Mouse (Mus musculus): ENCODE results near the gene Gm11492.

The Gm11492 gene

DNA sequence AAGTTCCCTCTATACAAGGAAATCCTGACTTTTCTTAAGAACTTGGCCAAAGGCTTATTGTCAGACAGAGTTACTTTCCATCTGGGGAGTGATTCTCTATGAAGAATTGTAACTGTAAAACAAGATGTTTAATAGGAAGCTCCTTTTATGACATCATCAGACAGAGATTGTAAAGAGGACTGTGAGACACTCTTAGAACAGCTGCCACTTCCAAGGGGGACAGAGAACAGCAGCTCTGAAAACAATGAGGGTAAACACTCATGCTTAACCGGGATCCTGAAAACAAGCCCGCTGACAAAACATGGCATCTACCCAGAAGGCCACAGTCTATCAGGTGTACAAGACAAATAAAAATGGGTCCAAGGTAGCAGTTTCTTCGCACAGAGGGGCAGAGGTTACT is at the start of gene Gm11492:
Gene Gm11492 (plus strand): TSS at position 153 of the 400 bp plus-strand sequence.
- in situ Hi-C loops (cut with MboI, MseI) = no loop called here

DNA sequence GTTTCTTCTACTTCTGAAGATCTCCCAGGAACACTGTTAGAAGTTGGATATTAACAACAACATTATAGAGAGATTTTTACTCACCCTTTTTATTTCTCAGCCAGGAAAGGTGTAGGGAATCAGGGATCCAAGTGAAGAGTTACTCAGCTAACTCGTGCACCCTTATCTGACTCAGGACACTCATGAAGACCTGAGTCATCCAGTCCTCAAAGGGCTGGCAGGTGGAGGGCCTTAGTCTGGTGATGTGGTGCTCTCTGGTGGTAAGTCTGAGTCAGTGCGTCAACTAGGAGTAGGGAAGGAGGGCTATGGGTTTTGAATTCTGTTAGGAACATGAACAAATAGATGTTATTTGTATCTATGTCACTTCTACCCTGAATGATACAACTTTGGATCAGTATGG is 47.2 kb upstream of the Gm11492 start:
- in situ Hi-C loops (cut with MboI, MseI) = no loop called here

DNA sequence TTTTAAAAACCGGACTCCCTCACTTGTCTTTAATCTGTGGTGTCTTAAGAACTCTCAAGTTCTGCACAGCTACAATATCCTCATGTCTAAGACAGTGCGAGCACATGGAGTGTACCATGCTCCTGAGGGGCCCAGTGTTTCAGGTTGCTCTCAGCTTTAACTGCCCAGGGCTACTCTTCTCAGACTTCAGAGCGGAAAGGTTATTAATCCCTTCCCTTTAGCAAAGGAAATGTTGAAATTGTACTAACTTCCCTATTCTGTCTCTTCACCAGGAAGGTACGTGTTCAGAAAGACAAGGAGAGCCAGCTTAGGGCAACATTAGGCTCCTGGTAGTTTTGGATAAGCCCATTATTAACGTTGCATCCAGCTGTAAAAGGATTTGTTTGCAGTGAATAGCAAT is 43.0 kb upstream of the Gm11492 start:
- in situ Hi-C loops (cut with MboI, MseI) = loop anchor here (10.0 kb wide), 1 partner anchor 89 kb away; no protein-coding TSS in a partner anchor

DNA sequence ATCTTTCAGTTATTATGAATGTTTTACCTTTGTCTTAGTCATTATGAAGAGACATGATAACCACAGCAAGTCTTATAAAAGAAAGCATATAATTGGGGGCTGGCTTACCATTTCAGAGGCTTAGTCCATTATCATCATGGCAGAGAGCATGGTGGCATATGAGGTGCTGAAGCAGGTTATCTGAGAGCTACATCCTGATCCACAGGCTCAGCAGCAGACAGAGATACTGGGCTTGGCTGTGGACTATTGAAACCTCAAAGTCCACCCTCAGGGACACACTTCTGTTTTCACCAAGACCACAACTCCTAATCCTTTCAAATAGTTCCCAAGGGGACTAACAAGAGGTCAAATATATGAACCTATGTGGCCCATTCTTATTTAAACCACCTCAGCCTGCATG is 42.5 kb upstream of the Gm11492 start:
- in situ Hi-C loops (cut with MboI, MseI) = loop anchor here (10.0 kb wide), 1 partner anchor 89 kb away; no protein-coding TSS in a partner anchor

DNA sequence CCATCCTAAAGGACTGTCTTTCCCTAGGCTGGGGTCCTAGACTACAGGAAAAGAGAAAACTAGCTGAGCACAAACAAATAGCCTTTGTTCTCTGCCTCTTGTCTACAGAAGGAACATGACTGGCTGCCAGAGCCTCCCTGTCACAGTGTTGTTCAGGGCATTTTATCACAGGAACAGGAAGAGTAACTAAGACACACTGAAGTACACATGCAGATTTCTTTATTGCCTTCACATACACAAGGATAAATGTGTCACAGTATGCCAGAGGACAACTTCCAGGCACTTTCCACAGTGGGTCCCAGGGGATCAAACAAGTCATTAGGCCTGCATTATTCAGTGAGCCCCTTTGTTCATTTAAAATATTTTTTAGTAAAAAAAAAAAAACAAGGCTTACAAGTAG is 41.7 kb upstream of the Gm11492 start:
- in situ Hi-C loops (cut with MboI, MseI) = loop anchor here (10.0 kb wide), 1 partner anchor 90 kb away; no protein-coding TSS in a partner anchor

DNA sequence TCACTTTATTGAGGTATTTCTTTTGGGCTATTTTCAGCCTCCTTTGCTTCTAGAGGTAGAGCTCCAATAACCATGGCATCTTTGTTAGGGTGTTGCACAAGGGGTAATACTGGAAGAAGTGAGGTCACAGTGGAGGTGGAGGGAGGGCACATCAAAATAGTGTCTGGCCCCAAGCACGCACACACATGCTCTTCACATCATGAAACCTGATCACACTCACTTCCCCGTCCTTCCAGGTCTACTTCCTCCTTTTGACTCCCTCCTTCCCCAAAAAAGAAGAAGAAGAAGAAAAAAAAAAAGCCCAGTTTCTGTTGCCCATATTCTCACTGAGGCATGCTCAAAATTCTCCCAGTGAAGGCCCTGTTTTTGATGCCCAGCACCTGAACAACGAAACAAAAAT is 39.1 kb upstream of the Gm11492 start:
- in situ Hi-C loops (cut with MboI, MseI) = loop anchor here (10.0 kb wide), 1 partner anchor 93 kb away; no protein-coding TSS in a partner anchor

DNA sequence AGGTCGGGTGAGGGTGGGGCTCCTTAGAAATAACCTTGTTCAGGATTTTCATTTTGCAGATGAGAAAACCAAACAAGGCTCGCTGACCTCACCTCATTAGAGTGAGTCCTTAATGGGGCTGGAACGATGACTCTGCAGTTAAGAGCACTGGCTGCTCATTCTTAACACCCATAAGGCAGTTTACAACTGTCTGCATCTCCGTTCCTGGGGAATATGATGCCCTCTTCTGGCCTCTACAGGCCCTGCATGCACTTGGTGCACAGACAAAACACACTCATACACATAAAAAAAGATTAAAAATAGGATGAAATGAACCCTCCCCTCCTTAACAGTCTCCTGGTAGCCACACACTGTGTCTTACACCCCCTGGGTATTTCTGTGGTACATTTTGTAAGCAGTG is 38.5 kb upstream of the Gm11492 start:
- in situ Hi-C loops (cut with MboI, MseI) = loop anchor here (10.0 kb wide), 1 partner anchor 93 kb away; no protein-coding TSS in a partner anchor

DNA sequence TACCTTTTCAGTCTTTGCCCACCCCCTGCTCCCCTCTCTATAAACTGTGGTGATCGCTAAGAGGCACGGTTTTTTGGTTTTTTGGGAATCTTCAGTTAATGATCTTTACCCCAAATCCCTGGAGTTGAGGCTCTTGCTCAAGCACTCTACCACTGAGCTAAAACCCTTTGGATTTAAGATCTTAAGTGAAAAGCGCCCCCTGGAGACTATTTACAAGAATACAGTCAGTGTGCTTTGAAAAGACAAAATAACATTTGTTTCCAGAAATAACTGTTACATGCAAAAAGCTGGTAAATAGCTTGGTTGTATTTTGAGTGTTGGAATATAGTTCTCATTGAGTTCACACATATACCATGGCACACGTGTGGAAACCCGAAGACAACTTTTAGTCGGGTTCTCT is 34.8 kb upstream of the Gm11492 start:
- in situ Hi-C loops (cut with MboI, MseI) = no loop called here

DNA sequence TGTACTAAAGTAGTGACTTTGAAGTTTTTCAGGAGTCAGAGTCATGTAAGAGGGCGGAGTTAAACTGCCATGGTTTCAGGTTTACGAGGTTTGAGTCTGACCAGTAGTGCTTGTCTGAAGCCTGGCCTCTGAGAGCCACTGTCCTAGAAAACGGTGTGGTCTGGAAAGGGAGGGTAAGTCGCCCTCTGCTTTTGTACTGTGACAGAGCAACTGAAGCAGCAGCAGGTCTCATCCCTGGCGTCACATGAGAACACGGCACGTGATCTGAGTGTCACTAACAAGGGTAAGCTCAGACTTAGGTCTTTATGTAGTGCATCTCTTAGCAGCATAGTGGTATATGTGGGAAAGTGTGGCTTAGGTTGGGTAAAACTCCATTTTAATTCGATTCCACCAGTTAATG is 24.2 kb upstream of the Gm11492 start:
- in situ Hi-C loops (cut with MboI, MseI) = no loop called here

DNA sequence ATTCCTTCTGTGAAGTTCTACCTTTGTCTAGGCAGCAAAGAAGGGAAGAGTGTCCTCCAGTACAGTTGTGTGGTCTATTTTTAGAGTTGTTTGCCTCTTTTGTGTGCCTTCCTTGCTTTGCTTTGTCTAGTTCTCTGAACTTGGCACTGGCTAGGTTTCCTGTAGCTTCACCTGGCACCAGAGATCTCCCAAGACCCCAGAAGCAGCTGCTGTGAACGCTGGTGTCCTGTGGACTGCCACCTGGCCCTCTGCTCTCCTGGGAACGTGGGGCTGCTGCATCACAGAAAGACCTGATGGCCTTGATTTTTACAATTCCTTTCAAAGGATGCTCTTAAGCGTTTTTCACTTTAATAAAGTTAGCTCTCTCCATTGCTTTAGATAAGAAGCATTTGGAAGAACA is 23.5 kb upstream of the Gm11492 start:
- in situ Hi-C loops (cut with MboI, MseI) = no loop called here

DNA sequence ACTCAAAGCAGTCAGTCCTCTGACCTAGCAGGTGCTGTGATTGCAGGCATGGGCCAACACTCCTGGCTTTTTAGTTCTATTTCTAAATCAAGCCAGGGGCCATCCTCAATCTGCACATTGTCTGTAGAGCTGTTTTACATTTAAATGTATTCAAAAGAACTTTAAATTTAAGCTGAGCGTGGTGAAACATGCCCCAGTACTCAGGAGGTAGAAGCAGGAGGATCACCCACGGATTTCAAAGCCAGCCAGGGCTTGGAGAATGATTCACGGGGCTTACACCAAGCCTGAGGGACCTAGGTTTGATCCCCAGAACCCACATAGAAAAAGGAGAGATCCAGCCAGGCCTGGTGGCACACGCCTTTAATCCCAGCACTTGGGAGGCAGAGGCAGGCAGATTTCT is 13.1 kb upstream of the Gm11492 start:
- in situ Hi-C loops (cut with MboI, MseI) = no loop called here

DNA sequence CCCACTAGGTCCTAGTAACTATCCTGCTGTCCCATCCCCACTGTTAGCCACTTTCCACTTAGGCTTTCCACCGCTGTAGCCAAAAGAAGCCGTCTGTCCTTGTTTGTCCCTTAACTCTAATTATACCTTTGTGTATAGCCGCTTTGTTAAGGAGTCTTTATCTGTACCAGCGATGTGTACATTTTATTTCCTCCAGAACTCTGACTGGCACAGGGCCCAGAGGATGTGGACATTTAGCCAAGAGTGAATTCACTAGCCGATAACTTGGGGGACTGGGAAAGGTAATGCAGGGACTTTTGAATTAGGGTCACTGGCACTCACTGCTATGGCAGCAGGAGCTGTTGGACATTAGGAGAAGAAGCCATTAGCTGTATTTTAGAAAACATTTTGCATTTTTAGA is 12.1 kb upstream of the Gm11492 start:
- in situ Hi-C loops (cut with MboI, MseI) = no loop called here

DNA sequence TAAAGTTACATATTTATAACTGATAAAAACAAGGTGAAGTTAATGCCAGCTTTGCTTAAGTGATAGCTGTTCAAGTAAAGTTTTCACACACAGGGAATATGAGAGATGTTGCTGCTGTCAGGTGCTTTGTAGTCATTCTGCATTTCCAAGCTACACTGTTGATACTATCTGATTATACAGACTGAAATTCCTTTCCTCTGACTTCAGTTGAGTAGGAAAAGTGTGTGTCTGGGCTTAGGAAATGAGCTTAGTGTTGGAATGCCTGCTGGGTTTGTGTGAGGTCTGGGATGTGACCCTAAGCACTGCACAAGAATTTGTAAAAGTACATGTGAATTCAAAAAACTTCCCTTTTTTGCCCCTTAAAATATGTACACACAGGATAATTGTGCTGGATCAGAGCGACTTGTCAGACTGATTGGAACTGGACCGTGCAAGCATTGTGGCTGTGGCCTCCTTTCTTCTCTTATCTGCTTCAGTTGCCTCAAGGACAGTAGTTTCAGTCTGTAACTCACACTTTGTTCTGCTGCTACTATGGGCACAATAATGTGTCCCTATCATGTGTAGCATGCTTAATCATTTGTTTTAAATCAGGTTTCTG is 11.2 kb upstream of the Gm11492 start:
- in situ Hi-C loops (cut with MboI, MseI) = no loop called here

DNA sequence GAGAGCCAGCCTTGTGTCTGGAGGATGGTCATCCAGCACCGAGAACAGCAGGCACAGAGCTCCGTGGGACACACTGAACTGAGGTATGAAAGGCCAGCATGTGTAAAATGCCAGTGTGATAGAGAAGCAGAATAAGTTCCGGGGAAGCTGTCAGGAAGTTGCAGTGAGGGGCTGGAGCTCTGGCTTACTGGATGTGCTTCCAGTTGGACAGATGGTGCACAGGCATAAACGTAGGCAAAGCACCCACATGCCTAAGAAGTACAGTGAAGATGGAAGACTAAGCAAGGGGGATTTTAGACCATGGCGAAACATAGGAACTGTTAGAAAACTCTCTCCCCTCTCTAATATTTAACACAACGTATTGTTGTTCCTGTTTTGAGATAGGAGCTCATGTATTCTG is 5.2 kb upstream of the Gm11492 start:
- in situ Hi-C loops (cut with MboI, MseI) = no loop called here

DNA sequence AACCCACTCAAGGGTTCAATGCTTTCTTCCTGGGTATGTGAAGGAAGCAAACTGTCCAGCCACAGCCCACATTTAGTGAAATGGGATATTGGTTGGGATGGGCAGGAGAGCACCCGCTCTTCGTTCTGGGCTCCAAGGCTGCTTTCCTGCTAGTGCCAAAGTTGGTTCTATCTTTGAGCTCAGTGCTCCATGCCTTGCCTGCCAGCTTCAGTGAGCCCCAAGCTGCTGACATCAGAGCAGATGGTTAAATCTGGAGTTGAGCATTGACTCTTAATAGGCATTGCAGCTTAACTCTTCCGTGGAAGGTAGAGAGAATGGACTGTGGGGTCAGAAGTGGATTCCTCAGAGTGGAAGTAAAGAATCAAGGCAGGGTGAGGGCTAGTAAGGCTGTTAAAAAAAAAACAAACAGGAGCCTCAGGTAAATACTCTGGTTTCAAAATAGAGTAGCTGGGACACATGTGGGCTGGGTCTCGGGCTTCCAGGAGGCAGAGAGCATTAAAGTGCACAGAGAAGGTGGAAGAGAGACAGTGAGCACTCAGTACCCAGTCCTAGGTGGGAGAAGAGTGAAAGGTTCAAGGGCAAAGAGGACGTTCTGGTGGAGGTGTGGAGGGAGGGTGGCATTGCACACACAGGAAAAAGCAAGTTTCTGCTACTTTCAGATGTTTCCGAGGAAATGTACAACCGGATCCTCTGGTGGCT is 2.0 kb downstream of the Gm11492 start, which contains the start of gene Sept4:
Gene Sept4 (plus strand): TSS at position 649 of the 699 bp plus-strand sequence.
- in situ Hi-C loops (cut with MboI, MseI) = no loop called here

DNA sequence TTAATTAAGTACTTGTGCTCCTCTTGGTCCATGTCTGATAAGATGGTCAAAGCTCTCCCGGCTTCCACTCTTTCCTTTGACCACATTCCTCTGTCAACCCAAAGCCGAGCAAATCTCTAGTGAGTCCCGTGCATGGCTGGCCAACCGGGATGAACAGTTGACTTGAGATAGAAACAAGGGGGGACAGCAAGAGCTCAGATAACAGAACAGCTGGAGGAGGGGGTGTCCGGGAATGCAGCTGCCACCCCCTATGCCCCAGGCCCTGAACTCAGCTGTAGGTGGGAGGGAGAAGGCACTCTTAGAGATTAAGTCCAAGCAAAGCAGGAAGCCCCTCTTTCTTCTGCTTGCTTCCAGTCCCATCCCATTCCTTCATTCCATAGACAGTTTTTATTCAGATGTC is 4.3 kb downstream of the Gm11492 start:
- in situ Hi-C loops (cut with MboI, MseI) = no loop called here

DNA sequence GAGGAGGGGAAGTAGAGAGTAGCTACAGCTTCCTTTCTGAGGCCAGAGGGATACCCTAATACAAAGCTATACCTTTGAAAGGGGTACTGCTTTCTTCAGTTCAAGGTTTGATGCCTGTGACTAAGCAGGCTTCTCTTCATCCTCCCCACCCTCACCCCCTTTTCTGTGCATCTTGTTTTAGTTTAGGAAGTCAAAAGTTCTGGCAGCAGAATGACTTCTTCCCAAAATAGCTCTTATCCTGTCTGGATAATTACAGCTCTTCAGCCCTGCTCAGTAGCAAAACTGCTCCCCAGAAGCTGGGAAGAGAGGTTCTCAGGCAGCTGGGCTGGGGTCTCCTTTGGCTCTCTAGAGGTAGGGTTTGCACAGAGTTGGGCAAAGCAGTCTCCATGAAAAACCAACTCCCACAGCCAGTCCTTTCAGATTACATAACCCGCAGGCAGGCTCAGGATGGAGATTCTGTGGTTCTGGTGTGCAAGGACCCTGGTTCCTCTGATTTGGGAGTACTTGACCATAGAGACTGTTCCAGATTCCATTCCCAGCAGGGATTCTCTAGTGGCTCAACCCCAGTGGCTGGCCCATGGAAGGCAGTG is 5.0 kb downstream of the Gm11492 start:
- in situ Hi-C loops (cut with MboI, MseI) = no loop called here

DNA sequence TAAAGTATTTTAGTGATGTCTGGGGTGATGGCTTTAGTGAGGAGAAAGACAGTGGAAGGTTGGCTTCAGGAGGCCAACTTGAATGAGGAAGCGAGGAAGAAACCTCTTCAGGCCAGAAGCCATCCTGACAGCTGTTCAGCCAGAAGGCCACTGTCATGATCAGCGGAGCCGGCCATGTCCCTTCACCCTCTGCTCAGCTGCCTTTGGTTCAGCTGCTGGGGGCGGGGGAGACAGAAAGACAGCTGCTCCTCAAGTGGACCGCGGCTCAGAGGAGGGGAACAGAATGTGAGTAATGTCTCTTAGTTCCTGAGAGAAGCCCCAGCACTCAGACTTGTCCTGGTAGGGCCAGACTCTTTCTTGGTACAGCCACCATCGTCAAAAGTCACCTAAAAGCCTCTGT is 7.3 kb downstream of the Gm11492 start:
- in situ Hi-C loops (cut with MboI, MseI) = no loop called here

DNA sequence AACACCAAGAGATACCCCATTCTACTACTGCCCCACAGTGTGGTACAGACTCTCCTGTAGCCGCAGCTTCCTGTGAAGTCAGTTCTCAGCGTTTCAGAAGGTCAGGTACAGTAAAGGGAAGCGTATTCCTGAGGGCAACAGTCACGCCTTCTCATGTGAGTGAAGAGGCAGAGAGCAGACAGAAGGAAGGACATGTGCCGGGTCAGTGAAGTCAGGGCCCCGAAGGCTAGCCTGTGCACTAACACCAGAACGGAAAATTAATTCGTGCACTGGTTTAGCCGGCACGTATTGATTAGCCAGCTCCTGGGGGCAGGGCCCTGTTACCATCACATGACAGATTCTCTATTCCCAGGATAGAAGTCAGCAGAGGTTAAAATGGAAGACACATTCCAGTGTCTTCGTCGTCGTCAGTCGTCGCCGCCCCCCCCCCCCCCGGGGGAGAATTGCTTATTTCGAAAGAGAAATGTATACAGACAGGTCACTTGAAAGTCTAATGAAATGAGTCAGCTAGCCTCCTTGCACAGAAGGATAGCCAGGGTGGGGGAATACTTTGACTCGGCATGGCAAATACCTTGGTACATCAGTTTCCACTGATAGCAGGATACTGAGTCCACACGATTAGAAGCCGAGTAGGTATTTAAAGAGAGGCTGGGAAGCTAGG is 8.2 kb downstream of the Gm11492 start:
- in situ Hi-C loops (cut with MboI, MseI) = no loop called here

DNA sequence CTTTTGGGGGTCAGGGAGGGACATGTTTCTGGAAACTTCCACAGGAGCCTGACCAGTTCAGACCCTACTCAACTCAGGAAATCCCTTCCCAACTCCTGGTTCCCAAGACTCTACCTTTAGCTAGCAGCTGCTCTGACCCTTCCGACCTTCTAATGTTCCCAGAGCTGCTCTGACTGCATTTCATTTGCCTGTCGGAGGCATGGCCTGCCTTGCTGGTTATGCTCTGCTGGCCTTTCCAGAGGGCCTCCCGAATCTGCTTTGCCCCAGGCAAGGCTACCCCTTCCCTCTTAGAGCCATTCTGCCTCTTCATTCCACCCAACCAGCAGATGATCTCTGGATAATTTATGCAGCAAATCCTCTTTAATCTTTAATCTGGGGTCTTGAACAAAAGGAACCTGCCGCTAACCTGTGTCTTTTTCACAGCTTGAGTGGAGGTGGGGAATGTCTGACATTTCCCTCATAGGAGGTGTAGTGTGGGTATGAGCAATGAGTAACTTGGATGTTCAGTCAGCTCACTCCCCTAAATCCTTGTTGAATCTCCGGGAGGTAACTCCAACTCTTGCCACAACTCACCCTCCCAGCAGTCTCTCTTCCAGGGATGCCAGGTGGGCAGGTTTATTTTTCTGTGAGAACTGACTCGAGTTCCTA is 11.3 kb downstream of the Gm11492 start:
- in situ Hi-C loops (cut with MboI, MseI) = no loop called here

DNA sequence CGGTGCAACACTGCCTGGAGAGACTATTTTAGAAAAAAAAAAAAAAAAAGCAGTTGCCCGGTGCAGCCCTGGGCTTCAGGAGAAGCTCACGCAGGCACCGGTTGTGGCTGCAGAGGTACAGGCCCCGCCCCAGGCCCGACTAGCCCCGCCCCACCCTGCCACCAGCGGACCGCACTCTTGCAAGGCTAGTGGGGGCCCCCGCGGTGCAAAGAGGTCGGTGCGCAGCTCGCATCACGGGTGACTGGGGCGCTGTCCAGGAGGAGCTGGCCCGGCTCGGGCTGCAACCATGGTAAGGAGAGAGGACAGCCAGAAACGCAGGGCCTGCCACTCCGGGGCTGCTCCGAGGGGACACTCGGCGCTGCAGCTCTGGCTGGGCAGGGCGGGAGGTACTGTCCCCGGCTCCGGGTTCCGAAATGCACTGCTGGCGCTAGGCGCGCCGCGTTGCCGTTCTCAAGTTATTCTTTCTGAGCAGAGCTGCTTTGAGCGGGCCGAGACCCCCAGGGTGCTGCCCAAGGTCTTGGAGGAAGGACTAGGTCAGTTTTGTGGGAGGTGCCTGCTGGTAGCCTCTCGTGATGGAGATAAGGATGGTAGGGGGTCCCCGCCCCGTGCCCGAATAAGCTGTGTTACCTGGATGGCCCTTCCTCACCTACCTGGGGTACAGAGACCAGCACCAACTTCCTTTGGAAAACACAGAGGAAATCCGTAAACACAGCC is 12.0 kb downstream of the Gm11492 start:
- in situ Hi-C loops (cut with MboI, MseI) = no loop called here
